Mouse (Mus musculus) ovary, postnatal 14 days (tissue): ENCODE data around the gene Cops6.

Source experiments
- DNase-seq: peaks from one replicate; pipeline ENCODE4 v3.0.0; 2022; ENCODE audit warnings: low spot score

Gene Cops6

DNA sequence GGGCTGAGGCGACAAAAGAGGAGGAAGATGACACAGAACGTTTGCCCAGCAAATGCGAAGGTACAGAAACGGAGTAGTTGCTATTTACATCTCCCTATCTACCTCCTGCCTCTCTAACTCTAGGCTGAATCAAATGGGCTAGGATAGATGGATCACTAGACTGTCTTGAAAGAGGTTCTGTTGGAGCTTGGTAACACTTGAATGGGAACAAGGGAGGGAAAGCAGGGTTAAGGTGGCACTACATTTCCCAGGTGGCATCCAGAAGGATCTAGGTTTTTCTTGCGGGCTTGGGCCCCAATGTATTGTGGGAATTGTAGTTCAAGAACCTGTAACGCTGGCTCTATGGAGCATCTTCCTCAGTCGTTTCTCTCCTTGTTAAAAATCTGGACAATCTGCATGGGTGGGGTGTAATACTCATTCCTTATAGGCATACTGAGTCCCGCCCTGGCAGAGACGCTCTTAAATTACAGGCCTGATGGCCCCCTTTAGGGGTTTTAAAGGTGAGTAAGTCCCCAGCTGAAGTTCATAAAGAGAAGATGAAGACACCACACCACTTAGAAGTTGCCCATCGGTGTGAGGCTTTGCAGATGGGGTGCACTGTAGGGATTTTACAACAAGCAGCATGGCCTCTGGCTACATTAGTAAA is 26.9 kb downstream of the Cops6 start:
- peak; percentile 45 for DNase-seq

- peak; percentile 79 for DNase-seq
Measured at GRCm38 (mm10) chr5:138193771-138194727, 33.2 kb downstream of the Cops6 start, which contains the start of gene Mblac1. Gene Mblac1 (plus strand): TSS chr5:138194314.

DNA sequence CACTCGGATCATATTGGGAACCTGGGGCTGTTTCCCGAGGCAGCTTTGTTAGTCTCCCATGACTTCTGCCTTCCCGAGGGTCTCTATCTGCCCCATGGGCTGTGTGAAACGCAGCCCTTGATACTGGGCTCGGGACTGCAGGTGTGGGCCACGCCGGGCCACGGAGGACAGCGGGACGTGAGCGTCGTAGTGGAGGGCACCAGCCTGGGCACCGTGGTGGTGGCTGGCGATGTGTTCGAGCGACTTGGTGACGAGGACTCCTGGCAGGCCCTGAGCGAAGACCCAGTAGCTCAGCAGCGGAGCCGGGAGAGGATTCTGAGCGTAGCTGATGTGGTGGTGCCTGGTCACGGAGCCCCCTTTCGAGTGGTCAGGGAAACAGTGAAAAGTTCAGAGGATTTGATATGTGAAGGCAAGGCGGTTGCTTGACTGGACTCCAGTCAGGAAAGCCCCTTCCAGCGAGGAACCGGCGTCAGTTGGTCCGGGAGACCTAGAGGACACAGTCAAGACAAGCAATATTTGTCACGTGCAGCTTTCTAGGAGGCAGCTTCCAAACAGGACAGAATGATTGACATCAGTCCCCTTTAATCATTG is 34.0 kb downstream of the Cops6 start:
- peak; percentile 20 for DNase-seq

DNA sequence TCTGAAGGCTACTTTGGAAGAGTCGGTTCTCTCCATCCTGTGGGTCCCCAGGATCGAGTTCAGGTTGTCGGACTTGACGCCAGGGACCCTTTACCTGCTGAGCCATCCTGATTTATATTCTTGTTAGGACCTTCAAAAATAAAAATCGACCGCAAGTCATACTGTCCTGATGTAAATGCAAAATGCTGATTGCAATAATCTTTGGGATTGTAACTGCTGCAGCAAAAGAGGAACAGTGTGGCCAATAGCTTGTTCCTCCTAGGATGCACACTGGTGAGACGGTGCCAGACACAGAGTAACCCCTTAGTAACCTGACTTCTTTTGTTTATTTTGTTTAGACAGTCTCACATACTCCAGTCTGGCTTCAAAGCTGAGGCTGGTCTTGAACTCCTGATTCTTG is 34.6 kb downstream of the Cops6 start:
- no peak for DNase-seq

DNA sequence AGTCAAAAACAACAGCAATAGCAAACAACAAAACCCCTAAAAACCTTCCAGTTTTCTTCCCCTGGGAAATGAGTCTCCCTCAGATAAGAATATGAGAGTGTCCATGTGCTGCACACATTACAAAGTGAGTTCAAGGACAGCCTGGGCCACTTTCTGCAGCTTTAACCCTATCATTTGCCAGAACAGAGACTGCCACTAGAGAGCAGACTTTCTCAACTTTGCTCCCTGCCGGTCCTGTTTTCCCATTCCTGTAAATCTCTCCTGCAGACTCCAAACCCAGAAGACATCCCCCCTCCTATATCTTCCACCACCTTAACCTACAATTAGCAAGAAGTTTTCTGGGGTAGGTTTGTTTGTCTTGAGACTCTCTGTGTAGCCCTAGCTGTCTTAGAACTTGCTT is 38.7 kb downstream of the Cops6 start:
- no peak for DNase-seq

DNA sequence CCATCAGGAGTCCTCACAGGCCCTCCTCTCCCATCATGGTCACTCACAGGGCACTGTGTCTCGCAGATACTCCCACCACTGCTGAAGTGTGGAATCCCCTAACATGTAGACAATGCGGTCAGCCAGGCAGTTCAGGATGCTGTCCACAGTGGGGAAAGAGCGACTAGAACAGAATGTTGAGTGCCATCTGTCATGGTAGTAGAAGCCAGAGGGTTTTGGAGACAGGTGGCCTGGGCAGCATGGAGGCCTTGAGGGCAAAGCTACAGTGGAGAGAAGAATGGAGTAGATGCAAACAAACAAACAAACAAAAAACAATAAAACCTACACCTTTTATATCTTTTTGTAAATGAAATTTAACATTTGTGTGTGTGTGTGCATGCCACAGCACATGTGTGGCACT is 41.2 kb downstream of the Cops6 start:
- no peak for DNase-seq

- no peak for DNase-seq
Measured at GRCm38 (mm10) chr5:138207253-138207652, 46.4 kb downstream of the Cops6 start.

DNA sequence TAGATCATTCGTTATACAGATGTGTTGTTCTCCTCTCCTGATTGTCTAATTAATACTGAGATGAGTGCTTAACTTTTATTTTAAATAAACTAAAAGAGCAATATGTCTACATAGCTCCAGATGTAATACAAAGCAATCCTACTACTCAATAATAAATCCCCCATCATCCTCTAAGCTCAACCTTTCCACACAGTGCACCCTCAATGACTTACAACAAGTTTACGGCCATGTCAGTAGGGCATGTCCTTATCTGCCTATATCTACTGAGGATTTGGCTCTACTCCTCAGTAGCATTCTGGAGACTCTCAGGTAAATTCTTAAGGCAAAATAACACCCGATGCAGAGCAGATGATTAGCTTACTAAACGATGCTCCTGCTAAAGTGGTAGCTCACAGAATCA is 47.0 kb downstream of the Cops6 start:
- no peak for DNase-seq
